Mouse (Mus musculus) telencephalon, adult 2 months (tissue): ENCODE measurements around the gene Kif6.

ENCODE experiments used
- DNase-seq: peaks from one replicate; pipeline ENCODE4 v3.0.0-alpha.2; 2011; ENCODE audit warnings: low read depth, low spot score

Kif6 gene

GRCm38 (mm10) chr17:49614577-49615235 is at the start of gene Kif6:
Gene Kif6 (plus strand): TSS chr17:49615136.
- peak; percentile 85 for DNase-seq

GRCm38 (mm10) chr17:49568717-49569116 is 46.2 kb upstream of the Kif6 start:
- no peak for DNase-seq

- DNase-seq, result no peak
Measured at GRCm38 (mm10) chr17:49577321-49577720, 37.6 kb upstream of the Kif6 start.

DNA sequence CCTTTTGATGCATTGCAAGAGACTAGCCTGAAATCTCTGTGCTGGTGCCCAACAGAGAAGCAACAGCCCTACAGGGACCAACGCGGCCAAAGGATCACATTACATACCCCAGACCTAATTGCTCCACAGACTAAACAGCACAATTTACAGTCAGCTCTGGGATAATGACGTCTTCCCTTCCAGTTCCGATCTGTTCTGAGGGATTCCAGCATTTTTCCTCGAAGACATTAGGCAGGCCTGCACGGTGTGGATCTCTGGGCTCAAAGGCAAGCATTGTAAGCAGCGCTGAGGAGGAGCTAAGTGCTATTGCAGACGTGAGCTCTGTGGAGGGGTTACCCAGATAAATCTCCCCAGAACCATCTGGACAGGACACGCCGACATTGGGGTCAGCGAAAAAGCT is 32.5 kb upstream of the Kif6 start:
- no peak for DNase-seq

GRCm38 (mm10) chr17:49590051-49590450 is 24.9 kb upstream of the Kif6 start:
- DNase-seq, result peak; percentile 70

GRCm38 (mm10) chr17:49605397-49605796 is 9.5 kb upstream of the Kif6 start:
- no peak for DNase-seq

DNA sequence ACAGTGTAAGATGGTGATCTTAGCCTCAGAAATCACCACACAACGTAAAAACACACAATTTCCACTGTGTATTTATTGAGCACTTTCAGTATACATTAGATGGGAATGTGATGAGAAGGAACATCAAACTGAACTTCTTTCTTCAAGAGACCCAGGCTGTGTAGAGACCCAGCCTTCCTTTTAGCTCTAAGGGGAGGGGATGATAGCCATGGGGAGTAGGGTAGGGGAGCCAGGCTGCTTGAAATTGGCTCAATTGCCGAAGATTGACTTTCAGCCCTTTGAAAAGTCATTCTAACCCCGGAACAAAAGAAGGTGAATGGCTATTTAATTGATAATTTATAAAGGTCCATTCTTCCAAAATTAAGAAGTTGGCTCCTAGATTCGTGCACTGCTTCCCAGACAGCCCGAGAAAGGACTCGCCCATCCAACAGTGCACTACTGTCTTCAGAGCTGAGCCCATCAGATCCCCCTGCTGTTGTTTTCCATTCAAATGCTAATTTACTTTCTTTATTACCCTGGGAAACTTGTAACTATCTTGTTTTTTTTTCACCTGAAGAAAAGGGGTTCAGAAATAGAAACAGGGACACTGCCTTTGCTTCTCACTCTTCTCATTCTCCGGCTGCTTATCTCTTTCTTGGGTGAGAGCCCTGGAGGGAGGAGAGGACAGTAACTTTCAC is 7.4 kb upstream of the Kif6 start:
- DNase-seq, result no peak

GRCm38 (mm10) chr17:49610296-49610695 is 4.6 kb upstream of the Kif6 start:
- DNase-seq, result no peak

- no peak for DNase-seq
Measured at GRCm38 (mm10) chr17:49615241-49615651, 310 bp downstream of the Kif6 start.

DNA sequence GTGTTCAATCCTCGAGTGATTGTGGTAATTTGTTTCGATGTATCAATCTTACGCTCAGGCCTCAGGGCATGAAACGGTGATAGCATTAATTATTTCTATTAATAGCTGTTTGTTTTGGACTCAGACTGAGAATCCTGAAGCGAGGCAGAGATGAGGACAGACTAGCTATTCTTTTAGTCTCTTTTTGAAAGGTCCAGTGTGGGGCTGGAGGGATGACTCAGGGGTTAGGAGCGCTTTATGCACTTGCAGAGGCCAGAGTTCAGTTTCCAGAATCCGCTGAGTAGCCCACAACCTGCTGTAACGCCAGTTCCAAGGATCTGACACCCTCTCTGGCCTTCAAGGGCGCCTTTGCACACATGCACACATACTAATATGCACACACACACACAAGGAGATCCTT is 9.6 kb downstream of the Kif6 start:
- no peak for DNase-seq

DNA sequence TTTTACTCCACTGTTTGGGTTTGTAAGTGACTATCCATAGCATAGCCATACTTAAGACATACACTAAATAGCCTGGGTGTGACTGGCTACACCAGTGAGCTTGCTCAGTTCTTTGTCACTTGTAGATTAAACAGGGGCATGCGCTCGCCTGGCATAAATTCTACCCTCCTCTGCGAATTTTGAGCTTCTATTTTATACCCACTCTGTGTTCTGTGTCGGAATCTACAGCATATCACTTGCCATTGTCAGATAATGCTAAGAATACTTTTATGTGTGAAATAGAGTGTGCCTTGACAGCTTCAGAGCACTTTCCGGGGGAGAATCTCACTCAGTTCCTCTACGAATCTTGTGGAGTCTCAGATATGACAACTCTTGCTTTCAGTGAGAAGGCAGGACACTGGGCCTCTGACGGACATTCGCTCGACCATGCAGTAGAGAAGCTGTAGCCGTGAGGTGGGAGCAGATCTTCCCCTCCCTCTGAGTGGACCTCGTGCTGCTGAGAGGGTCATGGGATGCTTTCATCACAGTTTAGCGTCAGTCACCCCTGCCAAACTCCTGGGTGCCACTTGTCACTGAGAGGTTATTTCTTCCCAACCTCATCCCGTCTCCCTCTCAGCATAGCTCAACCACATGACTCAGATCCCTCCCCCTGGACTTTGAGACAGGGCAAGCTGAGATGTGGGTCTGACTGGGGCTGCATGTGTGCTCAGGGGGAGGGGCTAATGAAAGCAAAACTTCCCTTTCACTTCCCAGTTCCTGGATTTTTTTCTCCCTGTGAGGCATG is 12.3 kb downstream of the Kif6 start:
- no peak for DNase-seq

DNA sequence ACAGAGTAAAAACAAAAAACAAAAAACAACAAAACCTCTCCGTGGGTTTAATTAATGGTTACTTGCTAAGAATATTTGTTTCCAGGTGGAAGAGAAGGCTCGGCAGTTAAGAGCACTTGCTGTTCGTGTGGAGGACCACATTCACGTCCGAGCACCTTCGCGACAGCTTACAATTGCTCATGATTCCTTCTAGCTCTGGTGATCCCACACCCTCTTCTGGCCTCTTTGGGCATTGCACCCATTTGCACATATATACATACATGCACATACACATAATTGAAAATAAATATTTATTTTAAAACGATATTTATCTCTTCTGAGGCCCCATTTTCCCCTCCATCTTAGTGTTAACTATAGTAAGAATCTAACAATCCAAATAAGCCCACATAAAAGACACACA is 13.9 kb downstream of the Kif6 start:
- no peak for DNase-seq

- no peak for DNase-seq
Measured at GRCm38 (mm10) chr17:49633041-49633440, 18.1 kb downstream of the Kif6 start.

DNA sequence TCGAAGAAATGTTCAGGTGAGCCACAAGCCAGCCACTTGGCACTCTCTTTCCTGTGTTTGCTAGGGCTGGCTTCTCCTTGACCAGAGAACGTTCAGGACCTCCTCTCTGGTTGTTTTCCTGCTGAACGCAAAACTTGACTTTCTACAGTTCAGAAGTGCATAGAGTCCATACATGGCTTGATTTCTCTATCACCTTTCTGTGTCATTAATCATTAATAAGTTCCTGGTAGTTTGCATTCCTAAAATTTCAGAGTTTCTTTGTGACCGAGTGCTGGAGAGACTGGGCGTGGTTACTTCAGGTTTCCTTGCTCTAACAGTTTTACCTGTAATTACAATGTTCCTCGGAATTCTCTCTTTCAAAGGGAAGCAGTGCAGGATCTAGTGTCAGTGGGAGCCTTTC is 27.0 kb downstream of the Kif6 start:
- no peak for DNase-seq

- no peak for DNase-seq
Measured at GRCm38 (mm10) chr17:49642336-49642735, 27.4 kb downstream of the Kif6 start.

DNA sequence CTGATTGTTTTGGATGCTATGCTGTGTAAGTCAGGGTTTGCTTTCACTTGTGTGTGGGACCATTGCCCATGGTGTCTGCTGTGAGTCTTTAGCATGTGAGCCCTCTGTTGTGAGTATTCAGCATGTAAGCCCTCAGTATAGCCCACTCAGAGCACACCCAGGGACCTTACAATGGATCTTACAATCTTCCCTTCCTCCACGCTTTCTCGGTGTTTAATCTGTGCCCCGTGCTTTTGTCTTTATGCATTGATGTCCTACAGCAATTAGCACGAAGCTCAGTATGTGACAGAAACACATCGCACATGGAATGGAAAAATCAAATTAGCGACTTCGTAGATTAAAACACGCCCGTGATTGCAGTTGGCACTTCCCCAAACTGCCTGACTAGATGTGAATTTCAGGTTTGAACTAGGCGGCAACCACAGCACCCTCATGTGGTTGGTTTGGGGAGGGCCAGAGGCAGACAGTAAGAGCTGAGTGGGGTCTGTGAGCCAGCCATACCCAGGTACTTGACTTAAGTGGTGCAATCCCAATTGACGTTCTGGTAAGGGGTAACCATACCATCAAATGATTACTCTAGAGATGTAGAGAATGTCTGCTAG is 28.1 kb downstream of the Kif6 start:
- no peak for DNase-seq

DNA sequence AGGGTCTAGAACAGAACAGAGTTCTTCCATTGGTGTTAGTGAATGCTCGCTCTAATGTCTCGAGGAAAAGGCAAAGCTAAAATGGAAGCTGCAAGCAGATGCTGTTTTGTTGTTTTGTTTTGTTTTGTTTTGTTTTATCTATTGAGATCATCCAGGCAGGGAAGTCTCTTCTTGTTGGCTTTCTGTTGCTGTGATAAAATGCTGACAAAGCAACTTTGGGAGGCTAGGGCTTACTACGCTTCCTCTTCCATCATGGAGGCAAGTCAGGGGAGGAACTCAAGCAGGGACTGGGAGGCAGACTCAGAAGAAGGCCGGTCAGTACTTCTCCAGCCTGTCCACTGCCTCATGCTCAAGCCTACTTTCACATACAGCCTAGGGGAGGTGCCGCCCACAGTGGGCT is 31.3 kb downstream of the Kif6 start:
- no peak for DNase-seq

DNA sequence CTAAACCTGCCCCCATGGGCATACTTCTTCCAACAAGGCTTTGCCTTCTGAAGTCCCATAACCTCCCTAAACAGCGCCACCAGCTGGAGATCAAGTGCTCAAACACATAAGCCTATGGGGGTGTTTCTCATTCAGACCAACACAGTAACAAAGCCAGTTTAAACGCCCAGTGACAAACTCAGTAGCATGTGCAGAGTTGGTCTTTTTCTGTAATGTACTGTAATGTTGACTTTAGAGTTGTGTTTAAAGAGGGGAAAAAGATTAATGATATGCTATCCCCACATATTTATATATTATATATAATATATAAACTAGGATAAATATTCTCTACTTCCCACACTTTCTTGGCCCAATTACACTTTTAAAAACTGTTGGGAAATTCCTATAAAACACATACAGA is 34.0 kb downstream of the Kif6 start:
- no peak for DNase-seq

GRCm38 (mm10) chr17:49649394-49649793 is 34.5 kb downstream of the Kif6 start:
- no peak for DNase-seq

- no peak for DNase-seq
Measured at GRCm38 (mm10) chr17:49650366-49650765, 35.4 kb downstream of the Kif6 start.

DNA sequence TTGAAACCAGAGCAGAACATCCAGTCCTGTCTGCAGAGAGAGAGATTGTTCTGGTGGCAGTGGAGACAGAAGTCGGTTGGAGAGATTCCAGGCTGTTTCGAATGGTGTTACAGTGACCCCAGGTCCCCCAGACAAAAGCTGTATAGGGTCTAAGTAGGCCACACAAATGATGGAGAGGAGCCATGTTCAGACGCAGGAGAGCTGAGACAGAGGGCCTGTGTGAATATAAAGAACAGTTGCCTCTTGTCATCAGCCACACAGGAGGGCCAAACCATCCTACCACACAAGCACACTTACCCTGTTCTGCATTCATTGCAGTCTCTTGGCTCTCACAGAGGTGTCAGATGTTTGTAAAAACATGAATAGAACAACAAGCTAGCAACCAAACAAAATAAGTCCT is 37.4 kb downstream of the Kif6 start:
- DNase-seq, result no peak

- DNase-seq, result no peak
Measured at GRCm38 (mm10) chr17:49652800-49653199, 37.9 kb downstream of the Kif6 start.
